Mouse (Mus musculus) heart, adult 8-10 months (tissue): ENCODE measurements at regions not wholly inside any gene's neighbourhood (a gene's known extent, or its start where the extent isn't known, plus 50 kb on each side); places are given as distances from the start of the nearest gene placed in this dataset.

Experiments
- DNase-seq: peaks from one replicate; pipeline ENCODE4 v3.0.0; 2022; ENCODE audit warnings: low spot score

DNA sequence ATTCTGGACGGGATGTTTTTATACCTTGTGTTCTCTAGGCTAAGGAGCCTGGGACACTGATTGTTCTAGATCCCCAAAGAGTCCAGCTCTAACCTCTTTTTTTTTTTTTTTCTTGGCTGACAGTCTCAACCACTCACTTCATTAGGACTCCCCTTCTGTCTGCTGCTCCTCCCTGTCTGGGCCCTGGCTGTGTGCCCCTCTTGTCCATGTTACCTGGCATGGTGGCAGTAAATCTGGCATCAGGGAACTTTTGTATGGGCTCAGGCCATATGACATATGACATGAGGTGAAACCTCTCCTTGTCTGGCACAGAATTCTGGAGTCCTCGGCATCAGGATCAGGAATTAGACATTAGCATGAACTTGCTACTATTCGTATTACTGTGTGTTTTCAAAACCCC is 717.5 kb downstream of the Vrk1 start:
- DNase-seq = no peak

DNA sequence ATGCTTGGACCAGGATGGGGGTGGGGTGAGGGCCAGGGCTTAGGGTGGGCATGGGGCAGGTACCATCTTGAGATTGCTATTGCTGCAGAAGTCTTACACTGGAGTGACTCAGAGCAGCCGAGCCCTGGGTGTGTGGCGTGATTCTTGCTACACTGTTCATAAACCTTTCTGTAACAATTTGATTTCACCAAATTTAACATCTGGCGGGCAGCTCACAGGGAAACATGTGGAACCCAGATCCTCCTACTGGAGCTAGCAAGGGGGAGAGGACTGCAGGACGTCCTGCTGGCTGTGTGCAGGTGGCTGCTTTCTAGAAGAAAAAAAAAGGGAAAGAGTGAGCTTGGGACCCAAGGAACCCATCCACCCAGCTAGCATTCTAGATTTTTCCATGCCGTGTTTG is 719.7 kb downstream of the Vrk1 start:
- no peak for DNase-seq

DNA sequence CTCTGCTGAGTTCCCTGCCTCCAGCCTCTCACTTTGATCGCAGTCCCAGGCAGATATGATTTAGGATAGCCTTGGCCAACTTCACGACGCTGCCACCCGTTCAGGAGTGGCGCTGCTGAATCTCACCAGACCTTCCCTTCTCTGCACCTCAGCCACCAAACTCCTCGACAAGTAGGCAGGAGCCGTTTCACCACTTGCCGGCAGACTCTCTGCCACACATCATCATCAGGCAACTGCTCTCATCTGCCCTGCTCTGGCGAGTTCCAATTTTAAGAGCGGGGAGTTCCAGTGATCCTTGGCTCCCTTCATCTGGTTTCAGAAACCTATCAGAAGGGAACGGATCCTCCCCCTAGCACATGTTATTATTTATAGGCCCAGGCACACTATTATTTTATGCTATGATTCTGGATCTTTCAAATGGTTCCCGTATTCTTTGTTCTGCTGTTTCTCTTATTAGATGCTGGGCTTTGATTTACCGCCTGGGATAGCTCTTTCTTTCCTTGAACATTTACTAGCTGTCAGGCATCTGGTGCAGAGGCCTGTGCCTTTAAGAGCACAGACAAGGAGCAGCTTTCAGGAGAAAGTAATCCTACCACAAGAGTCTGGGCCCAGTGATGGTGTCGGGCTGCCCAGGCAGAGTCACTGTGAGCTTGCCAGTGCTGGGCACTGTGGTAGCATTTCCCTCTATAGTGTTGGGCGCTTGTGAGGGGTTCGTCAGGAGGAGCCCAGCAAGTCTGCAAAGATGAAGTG is 722.3 kb downstream of the Vrk1 start:
- DNase-seq = no peak

GRCm38 (mm10) chr12:106748765-106749164 is 738.7 kb downstream of the Vrk1 start:
- DNase-seq = no peak

DNA sequence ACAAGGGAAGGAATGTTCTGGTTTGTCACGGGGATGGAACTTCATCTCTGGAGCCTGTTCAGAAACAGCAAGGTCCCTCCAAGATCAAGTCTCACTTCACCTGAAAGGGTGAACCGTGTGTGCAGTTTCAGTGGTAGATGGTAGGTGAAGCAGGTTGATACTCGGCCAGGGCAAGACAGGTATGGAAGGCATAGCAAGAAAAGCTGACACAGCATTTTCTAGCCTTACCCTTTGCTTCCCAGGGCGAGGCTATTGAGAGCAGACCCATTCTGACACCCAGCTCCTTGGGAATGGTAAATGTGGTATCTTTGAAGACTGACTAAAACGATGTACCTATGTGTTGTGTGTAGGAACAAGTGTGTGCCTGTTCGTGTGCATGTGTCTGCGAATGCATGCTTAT is 724.9 kb upstream of the 3110018I06Rik start:
- DNase-seq = no peak

- DNase-seq = no peak
Measured at GRCm38 (mm10) chr12:106764516-106764915, 723.9 kb upstream of the 3110018I06Rik start.

GRCm38 (mm10) chr12:106773536-106773935 is 714.9 kb upstream of the 3110018I06Rik start:
- no peak for DNase-seq

DNA sequence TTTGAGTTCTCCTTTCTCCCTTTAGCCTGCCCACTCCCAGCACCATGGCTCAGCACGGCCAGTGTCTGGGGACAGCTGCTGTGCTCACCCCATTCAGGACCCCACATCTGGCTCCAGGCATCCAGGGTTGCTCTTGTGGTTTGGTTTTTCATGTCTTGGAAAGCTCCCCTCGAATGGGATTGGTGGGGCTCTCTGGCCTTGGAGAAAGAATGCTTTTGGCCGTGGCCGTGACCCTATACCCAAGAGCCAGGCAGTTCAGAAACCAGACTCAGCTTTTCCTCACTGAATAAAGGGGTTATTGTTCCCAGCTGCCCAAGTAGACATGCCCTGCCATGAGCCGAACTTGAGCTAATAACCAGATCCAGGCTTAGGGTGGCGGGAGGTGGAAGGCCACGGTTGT is 691.8 kb upstream of the 3110018I06Rik start:
- no peak for DNase-seq

DNA sequence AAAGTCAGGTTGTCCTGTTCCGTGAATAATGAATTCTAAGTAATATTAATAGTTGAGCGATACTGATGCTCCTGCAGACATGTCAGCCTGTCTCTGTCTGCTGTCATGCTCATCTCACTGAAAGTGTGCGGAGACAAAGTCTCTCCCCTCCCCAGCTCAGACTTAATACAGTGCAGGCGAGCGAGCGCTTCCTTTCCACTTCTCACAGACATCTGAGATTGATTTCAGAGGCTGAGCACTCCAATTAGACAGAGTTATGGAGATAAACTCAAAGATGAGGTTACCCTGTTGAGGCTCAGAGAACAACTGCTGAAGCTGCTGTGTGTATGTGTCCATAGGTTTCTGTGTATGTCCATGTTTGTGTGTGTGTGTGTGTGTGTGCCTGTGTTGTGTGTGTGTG is 668.7 kb upstream of the 3110018I06Rik start:
- DNase-seq = no peak

DNA sequence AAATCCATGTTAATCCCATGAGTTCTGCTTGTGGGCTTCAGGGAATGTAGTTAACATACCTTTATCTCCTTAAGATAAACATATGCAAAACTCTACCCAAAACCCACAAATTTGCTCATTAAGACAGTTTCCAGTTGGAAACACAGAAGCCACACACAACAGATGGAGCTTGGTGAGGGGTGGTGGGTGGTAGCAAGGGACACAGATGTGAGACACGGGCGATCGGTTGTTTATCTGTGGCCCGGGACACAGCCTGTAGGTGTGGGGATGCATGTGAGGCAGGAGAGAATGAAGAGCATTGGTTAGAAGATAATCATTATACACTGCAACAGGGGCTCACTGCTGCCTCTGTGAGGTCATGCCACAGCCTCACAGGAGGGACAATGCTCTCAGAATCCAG is 666.1 kb upstream of the 3110018I06Rik start:
- no peak for DNase-seq

DNA sequence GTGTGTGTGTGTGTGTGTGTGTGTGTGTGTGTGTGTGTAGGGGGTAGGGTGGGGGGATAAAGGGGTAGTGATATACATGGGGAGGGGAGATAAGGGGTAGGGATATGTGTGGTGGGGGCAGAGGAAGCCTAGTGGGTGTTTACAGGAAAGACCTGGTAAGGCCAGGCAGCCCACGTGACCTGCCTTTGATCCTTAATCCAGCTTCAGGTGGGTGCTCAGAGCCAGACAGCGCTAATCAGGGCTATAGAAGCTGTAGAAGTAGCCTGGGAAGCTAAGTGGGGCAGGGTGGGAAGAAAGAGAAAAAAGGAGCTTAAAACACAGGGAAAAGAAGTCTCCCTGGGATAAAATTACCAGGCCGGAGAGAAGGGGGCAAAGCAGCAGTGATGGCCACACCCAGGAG is 659.9 kb upstream of the 3110018I06Rik start:
- DNase-seq = no peak

DNA sequence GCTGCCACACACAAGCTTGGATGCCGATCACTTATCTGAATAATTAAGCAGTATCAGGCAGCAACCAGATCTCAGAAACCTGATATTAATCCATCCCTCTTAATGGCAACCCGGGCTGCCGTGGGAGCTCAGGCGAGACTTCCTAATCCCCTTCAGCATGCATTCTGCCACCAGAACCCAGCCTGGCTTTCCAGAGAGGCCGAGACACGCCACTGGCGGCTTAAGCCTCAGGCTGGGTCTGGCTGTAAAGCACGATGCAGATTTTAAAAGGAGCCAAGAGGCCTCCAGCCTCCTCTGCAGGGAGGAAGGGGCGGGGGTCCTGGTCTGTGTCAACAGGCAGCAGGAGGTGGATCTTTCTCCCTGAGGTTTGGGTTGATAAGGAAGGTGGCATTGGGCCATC is 659.1 kb upstream of the 3110018I06Rik start:
- no peak for DNase-seq

GRCm38 (mm10) chr12:106835241-106835640 is 653.2 kb upstream of the 3110018I06Rik start:
- DNase-seq = no peak

DNA sequence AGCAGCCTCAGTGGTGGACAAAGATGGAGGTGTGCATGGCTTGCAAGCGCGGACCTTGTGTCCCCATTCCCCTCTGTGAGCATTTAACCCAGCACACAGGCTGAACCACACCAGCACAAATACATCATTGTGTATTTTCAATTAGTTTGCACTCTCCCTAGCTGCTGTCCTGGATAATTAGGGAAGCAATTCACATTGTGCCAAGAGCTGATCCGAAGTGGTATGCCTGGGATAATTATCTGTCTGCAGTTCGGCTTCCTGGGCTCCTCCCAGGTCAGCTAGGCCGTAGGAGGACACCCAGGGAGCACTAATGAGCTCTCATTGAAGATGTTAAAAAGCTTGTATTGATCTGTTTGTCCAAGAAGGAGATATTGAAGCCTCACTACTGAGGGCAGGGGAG is 648.8 kb upstream of the 3110018I06Rik start:
- DNase-seq = no peak

- DNase-seq = no peak
Measured at GRCm38 (mm10) chr12:106840150-106840651, 648.2 kb upstream of the 3110018I06Rik start.

DNA sequence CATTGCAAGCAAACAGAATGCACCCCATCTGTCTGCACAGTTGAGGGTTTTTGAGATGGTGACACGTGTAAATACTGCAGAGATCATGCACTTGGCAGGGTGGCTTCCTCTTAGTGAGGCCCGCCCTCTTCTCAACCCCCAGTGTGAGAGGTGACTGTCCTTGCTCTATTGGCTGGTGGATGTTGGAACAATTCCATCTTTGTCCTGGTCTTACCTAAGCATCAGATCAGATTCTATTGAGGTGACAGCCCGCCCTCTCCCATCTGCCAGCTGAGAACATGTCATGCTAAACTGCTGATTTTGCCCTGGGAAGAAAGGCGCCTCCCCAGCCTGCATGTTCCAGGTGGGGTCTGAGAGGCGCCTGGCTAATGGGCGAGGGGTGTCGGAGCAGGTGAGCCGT is 646.4 kb upstream of the 3110018I06Rik start:
- no peak for DNase-seq

DNA sequence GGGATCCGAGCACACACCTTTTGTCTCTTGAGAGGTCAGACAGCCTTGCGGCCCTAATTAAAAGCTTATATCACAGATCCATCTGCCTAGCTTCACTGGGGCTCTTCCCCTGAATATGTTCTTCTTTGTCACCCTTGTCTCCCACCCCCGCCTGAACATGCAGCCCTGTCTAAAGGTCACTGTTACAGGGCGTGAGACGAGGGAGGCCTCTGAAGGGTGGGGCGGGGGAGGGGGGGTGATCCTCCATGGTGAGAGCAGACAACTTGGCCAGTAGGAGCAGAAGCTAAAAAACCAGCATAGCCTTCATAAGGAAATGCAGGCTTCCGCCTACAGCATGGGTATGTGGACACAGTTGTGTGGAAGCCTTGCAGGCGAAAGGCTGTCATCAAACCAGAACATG is 646.0 kb upstream of the 3110018I06Rik start:
- no peak for DNase-seq

- no peak for DNase-seq
Measured at GRCm38 (mm10) chr12:106851666-106852065, 636.8 kb upstream of the 3110018I06Rik start.

DNA sequence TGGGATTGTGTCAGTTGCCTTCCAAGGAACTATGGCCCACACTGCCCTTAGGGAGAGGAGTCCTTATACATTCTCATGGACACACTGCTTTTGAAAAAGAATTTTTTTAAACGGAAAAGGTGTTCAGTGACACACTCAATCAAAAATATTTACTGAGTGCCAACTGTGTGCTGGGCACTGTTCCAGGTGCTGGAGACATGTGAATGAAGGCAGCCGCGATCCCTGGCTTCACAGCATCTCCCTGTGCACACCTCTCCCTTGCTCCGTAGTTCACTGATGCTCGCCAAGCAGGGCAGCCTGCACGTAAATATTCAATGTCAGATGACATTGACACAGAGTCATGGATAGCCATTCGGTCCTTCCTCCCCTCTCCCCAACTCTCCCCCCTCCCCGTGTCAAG is 635.7 kb upstream of the 3110018I06Rik start:
- no peak for DNase-seq

DNA sequence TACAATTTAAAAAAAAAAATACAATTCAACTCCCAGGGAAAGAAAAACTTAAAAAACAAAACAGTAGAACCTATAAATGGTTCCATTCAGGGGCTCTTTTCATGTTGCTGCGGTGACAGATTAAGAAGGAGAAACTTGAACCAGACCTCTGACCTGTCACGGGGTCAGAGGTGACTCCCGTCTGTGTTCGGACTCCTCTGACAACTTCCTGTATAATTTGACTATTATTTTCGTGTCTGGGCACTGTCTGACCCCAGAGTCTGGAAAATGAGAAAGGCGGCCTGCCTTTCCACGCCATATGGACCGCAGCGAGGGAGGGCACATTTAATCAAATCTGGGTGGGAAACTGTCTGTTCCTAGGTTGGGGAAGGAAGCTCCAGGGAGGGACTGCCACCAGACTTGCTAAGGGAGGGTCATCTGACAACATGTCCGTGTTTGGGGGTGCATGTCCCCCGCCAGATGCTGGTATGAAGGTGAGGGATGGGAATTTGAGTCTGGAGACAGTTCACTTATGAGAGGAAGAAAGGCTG is 634.7 kb upstream of the 3110018I06Rik start:
- DNase-seq = no peak

DNA sequence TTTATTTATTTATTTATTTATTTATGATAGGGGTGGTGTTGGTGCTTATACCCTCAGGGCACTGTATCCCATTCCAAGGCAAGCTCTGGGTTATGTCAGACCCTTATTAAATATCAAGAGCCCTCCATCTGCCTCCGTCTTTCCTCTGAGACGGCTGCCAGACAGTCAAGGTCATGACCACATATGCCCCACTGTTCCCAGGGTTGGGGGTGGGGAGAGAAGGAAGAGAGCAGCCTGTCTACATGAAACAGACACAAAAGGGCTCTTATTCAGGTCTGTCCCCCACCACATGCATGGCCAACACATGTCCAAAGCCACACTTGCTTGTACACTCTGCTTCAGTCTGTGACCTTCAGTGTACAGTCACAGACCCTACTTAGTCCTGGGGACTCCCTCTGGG is 632.9 kb upstream of the 3110018I06Rik start:
- no peak for DNase-seq

GRCm38 (mm10) chr12:106861638-106862037 is 626.8 kb upstream of the 3110018I06Rik start:
- DNase-seq = no peak

DNA sequence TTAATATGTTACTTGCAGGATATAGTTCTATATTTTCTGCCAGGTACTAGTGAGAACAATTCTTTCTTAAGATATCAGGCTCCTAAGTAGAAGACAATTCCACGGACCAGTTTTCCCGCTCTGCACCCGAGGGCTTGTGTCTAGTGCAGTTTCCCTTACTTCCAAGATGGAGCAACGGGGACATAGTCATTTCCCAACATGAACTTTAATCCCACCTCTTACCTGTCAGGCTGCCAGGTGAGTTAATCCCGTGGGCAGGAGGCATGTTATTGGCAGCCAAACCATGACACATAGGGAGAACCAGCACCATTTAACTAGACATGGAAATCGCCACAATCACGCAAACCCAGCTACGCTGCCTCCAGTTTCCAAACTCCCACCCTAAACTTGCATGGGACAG is 624.4 kb upstream of the 3110018I06Rik start:
- no peak for DNase-seq

DNA sequence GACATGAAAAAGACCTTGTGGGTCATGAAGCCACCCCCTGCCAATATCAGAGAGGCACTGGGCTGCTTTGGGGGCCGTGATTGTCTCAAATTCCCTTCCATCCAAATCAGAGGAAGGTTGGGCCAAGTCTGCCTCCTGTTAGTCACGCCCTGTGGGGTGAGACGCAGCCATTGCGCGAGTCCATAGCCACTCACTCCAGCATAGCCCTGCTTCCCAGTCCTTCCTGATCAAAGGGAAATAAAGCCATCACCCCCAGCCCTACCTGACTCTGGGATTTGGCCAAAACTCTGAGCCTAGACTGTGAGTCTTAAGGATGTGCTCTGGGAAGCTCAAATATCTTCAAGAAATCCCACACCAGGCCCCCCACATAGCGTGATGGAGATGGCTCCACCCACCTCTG is 620.4 kb upstream of the 3110018I06Rik start:
- no peak for DNase-seq
